Mouse (Mus musculus) midbrain, embryonic 16.5 days (tissue): ENCODE results near the gene Notch1. TPM values are rescaled to one million over a fixed set of nuclear protein-coding genes. Genes with fewer than 3 reads are reported as not detected.

ENCODE experiments used
- ATAC-seq: fragments of 200-750 bp; cut with Nextera tagmentation; 2 replicates; pipeline ENCODE4 v1.8.0; 2017; ENCODE audit warnings: moderate TSS enrichment
- H3K27ac ChIP-seq: fragments of 300-500 bp; sonication (generic); 2 replicates; pipeline ENCODE4 v1.5.1; 2014; ENCODE audit warnings: mild to moderate bottlenecking, low read length, mixed read lengths
- H3K27me3 ChIP-seq: fragments of 300-500 bp; sonication (generic); 2 replicates; pipeline ENCODE4 v1.6.1; 2014; ENCODE audit warnings: low read depth, low read length, mixed read lengths; ENCODE audit not compliant: control insufficient read depth, insufficient read depth
- H3K36me3 ChIP-seq: fragments of 300-500 bp; sonication (generic); 2 replicates; pipeline ENCODE4 v1.6.1; 2014; ENCODE audit warnings: mild to moderate bottlenecking, low read length, moderate library complexity, mixed read lengths; ENCODE audit not compliant: control insufficient read depth, insufficient read depth
- H3K4me1 ChIP-seq: fragments of 300-500 bp; sonication (generic); 2 replicates; pipeline ENCODE4 v1.6.1; 2014; ENCODE audit warnings: mild to moderate bottlenecking, low read length, mixed read lengths; ENCODE audit not compliant: control insufficient read depth, insufficient read depth
- H3K4me2 ChIP-seq: fragments of 300-500 bp; sonication (generic); 2 replicates; pipeline ENCODE4 v1.6.1; 2014; ENCODE audit warnings: mild to moderate bottlenecking, low read length, mixed read lengths
- H3K4me3 ChIP-seq: fragments of 300-500 bp; sonication (generic); 2 replicates; pipeline ENCODE4 v1.5.1; 2014; ENCODE audit warnings: low read depth, mild to moderate bottlenecking, low read length, moderate library complexity, mixed read lengths
- H3K9ac ChIP-seq: fragments of 300-500 bp; sonication (generic); 2 replicates; pipeline ENCODE4 v1.6.1; 2014; ENCODE audit warnings: low read depth, low read length, mixed read lengths
- H3K9me3 ChIP-seq: fragments of 300-500 bp; sonication (generic); replicated peaks from 2 replicates; pipeline ENCODE4 v1.6.1; 2014; ENCODE audit warnings: mild to moderate bottlenecking, low read length, mixed read lengths; ENCODE audit not compliant: control insufficient read depth, poor library complexity, severe bottlenecking
- WGBS: fragments of 180-500 bp; shearing (Covaris S2); extraction: QIAGEN DNeasy Blood & Tissue Kit; methylation state at CpG from one replicate; pipeline ENCODE4 v1.1.7; 2014; 5-methylcytosine and 5-hydroxymethylcytosine counted together
- polyA plus RNA-seq: library from polyadenylated mRNA; unstranded; fragments of >200 nt; fragmentation: Nextera tagmentation; extraction: Ambion mirVana; gene quantifications from 2 replicates; pipeline ENCODE4 v1.2.1, GENCODE M21; 2015

Notch1 gene
- polyA plus RNA-seq, 1 experiment from 2014 or later, result 10.7 TPM

GRCm38 (mm10) chr2:26506746-26507280, 9.7 kb downstream of the Notch1 start:
- Histone ChIP-seq H3K36me3 (no peaks in the 10 kb centered on the region), H3K9ac (no peak overlapping the region), H3K4me1 (peaks cover 23% of the 10 kb centered on the region), H3K27ac (peak overlapping the region; percentile 34; the same call in 1 of the 2 replicates), H3K4me2 (no peak overlapping the region), H3K4me3 (no peak overlapping the region), H3K27me3 (peaks cover 19% of the 10 kb centered on the region), H3K9me3 (no peaks in the 10 kb centered on the region)
- ATAC-seq, result no peak
- WGBS, result 85% methylated on average over 3 of the region's 3 CpGs

- H3K27ac ChIP-seq, result peak overlapping the region; percentile 56; the same call in 1 of the 2 replicates
- H3K4me3 ChIP-seq, result no peak overlapping the region
- peak overlapping the region; percentile 86; the same call in 1 of the 2 replicates for H3K4me2 ChIP-seq
- no peak for ATAC-seq
- no peaks in the 10 kb centered on the region for H3K36me3 ChIP-seq
- H3K9ac ChIP-seq, result no peak overlapping the region
- WGBS, result 64% methylated on average over 9 of the region's 9 CpGs
- H3K27me3 ChIP-seq, result peaks cover 22% of the 10 kb centered on the region
- peaks cover 36% of the 10 kb centered on the region for H3K4me1 ChIP-seq
- H3K9me3 ChIP-seq, result no peaks in the 10 kb centered on the region
These were observed 11.5 kb downstream of the Notch1 start for GRCm38 (mm10) chr2:26504772-26505480.

DNA sequence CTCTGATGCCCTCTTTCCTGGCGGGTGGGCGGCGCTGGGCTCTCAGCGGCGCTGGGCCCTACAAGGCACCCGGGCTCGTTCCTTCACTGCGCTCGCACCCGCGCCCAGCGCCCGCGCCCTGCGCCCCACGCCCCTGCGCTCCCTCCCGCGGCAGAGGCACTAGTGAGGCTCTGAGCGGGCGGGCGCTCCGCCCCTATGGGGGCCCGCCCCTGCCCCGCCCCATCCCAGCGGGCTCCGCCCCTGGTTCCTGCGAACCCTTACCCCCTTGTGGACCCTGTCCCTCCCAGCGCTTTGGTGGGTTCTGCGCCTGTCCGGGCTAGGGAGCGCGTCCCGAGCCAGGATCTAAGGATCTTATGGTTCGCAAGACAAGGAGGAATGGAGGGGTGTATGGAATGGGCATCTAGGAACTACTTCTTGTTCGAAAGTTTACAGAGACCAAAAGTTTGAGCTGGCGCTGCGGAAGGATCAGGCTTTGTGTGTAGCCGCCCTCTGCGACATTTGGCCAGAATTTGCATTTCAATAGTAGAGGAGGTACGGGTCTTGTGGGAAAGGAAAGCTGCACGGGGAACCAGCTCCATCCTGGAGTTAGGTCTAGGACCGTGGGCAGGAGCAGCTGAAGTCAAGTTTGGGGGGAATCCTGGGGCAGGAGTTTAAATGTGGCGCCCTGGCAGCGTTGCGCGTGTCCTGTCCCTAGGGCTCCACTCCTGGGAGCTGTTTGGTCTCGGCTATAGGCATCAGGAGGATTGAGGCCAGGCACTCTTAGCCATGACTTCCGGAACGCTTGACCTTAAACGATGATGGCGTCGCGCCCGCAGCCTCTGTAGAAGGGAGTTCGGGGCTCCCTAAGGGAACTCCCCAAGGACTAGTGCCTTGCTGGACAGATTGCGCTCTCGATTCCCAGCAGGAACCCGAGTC, 12.5 kb downstream of the Notch1 start:
- Histone ChIP-seq H3K4me2 (peak overlapping the region; percentile 86), H3K27ac (peak overlapping the region; percentile 72), H3K27me3 (peaks cover 22% of the 10 kb centered on the region), H3K4me3 (peak overlapping the region; percentile 54), H3K9me3 (no peaks in the 10 kb centered on the region), H3K4me1 (peaks cover 36% of the 10 kb centered on the region), H3K36me3 (no peaks in the 10 kb centered on the region), H3K9ac (peak overlapping the region; percentile 61)
- WGBS, result 2% methylated on average over 37 of the region's 59 CpGs
- peak; percentile 44 for ATAC-seq

GRCm38 (mm10) chr2:26502863-26503631, 13.4 kb downstream of the Notch1 start:
- H3K27me3 ChIP-seq, result peaks cover 22% of the 10 kb centered on the region
- no peak for ATAC-seq
- peaks cover 38% of the 10 kb centered on the region for H3K4me1 ChIP-seq
- peak overlapping the region; percentile 54 for H3K4me3 ChIP-seq
- no peaks in the 10 kb centered on the region for H3K9me3 ChIP-seq
- peak overlapping the region; percentile 61 for H3K9ac ChIP-seq
- H3K27ac ChIP-seq, result peak overlapping the region; percentile 72
- under 1% methylated on average over 57 of the region's 57 CpGs for WGBS
- no peaks in the 10 kb centered on the region for H3K36me3 ChIP-seq
- H3K4me2 ChIP-seq, result peak overlapping the region; percentile 86

DNA sequence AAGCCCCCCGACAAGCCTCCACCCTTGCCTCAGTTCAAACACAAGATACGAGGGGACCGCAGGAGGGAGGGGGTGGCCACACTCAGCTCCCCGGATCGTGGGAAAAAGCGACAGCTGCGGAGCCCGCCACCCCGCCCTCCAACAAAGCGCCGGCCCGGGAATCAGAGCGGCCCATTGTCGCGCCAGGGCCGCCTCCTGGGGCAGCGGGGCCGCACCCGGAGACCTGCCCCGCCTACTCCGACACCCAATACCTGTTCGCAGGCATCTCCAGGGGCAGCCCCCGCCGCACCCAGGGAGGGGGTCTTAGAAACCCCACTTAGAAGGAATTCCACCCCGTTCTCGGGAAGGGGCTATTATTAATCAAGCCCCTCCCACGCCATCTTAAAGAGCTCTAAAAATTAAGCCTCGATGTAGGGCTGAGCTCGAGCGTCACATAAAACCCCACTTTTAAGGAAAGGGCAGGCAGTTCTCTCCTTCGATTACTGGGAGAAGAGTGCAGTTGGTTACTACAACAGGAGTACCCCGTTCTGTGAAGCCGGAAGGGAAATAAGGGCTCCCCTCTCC, 14.1 kb downstream of the Notch1 start:
- Histone ChIP-seq H3K9ac (peak overlapping the region; percentile 61), H3K4me3 (peak overlapping the region; percentile 54), H3K36me3 (no peaks in the 10 kb centered on the region), H3K4me2 (peak overlapping the region; percentile 86), H3K27ac (peak overlapping the region; percentile 72), H3K27me3 (peaks cover 22% of the 10 kb centered on the region), H3K9me3 (no peaks in the 10 kb centered on the region), H3K4me1 (peaks cover 44% of the 10 kb centered on the region)
- peak; percentile 21; the same call in 1 of the 2 replicates for ATAC-seq
- WGBS, result under 1% methylated on average over 33 of the region's 33 CpGs

GRCm38 (mm10) chr2:26501651-26502141, 14.8 kb downstream of the Notch1 start:
- Histone ChIP-seq H3K36me3 (no peaks in the 10 kb centered on the region), H3K4me1 (peaks cover 46% of the 10 kb centered on the region), H3K27ac (peak overlapping the region; percentile 72), H3K9ac (peak overlapping the region; percentile 61; the same call in 1 of the 2 replicates), H3K9me3 (no peaks in the 10 kb centered on the region), H3K4me2 (peak overlapping the region; percentile 86), H3K4me3 (peak overlapping the region; percentile 54), H3K27me3 (peaks cover 22% of the 10 kb centered on the region)
- 2% methylated on average over 15 of the region's 15 CpGs for WGBS
- ATAC-seq, result 0 out of 2 replicates have a peak, but pooled peaks have one; percentile 9

GRCm38 (mm10) chr2:26500599-26501370, 15.7 kb downstream of the Notch1 start:
- H3K4me3 ChIP-seq, result peak overlapping the region; percentile 54
- WGBS, result 7% methylated on average over 14 of the region's 14 CpGs
- ATAC-seq, result peak; percentile 82

More at GRCm38 (mm10) chr2:26500599-26501370, 15.7 kb downstream of the Notch1 start:
- Histone ChIP-seq H3K9ac (0 out of 2 replicates have a peak overlapping the region, but pooled peaks have one; percentile 38), H3K4me1 (peaks cover 55% of the 10 kb centered on the region), H3K36me3 (no peaks in the 10 kb centered on the region), H3K27me3 (peaks cover 22% of the 10 kb centered on the region), H3K9me3 (no peaks in the 10 kb centered on the region), H3K27ac (peak overlapping the region; percentile 72), H3K4me2 (peak overlapping the region; percentile 86)
